Mouse (Mus musculus) embryonic stem cell, embryonic (primary cell): ENCODE data around the gene S100a3.

Source experiments
- CTCF ChIA-PET, 4 experiments: fragments of 300-600 bp in 2 of 4; fragments of 350-600 bp in 2 of 4; sonication (Branson Sonifier 250); formaldehyde crosslinking; loops; one replicate each; lab custom pipeline; 2022; ENCODE audit warnings: inconsistent platforms in 2 of 4; lab: Charles Lee
- POLR2A ChIA-PET, 4 experiments: fragments of 300-600 bp in 2 of 4; fragments of 350-600 bp in 2 of 4; sonication (Branson Sonifier 250); formaldehyde crosslinking; loops; one replicate each; lab custom pipeline; 2022; ENCODE audit warnings: antibody characterized with exemption in 4 of 4, inconsistent platforms in 1 of 4; lab: Charles Lee

S100a3 gene

GRCm38 (mm10) chr3:90604416-90604815 lies 44.0 kb downstream of the S100a3 start:
- CTCF ChIA-PET, result interaction anchor here (0.5 to 2.0 kb wide), 7 partner anchors 10 to 38 kb away, joined by 3 to 8 read pairs (median 3); no protein-coding TSS in a partner anchor

GRCm38 (mm10) chr3:90605049-90605448 lies 44.7 kb downstream of the S100a3 start:
- POLR2A ChIA-PET, result interaction anchor here in 2 of 4 experiments (1.1 to 1.6 kb wide), 4 partner anchors 9 to 92 kb away, joined by 3 to 6 read pairs (median 4); no protein-coding TSS in a partner anchor
- CTCF ChIA-PET, result interaction anchor here (0.5 to 2.0 kb wide), 7 partner anchors 9 to 37 kb away, joined by 3 to 8 read pairs (median 4); no protein-coding TSS in a partner anchor

More at GRCm38 (mm10) chr3:90604416-90604815, 44.0 kb downstream of the S100a3 start:
- POLR2A ChIA-PET, result interaction anchor here in 3 of 4 experiments (0.6 to 1.6 kb wide), 11 partner anchors 8 to 1426 kb away, joined by 3 to 6 read pairs (median 4); partner anchors contain the start of gene S100a6 (in 1 of the 3)

- POLR2A ChIA-PET, result interaction anchor here in 1 of 4 experiments (1.6 kb wide), 1 partner anchor 9 kb away, joined by 6 read pairs; no protein-coding TSS in a partner anchor
- CTCF ChIA-PET, result interaction anchor here in 3 of 4 experiments (1.0 to 2.0 kb wide), 5 partner anchors 8 to 34 kb away, joined by 3 to 8 read pairs (median 5); no protein-coding TSS in a partner anchor
Observed at GRCm38 (mm10) chr3:90605736-90606135, 45.4 kb downstream of the S100a3 start.

- POLR2A ChIA-PET, result interaction anchor here in 1 of 4 experiments (0.7 kb wide), 1 partner anchor 241 kb away, joined by 4 read pairs; no protein-coding TSS in a partner anchor
Observed at GRCm38 (mm10) chr3:90606185-90606584, 45.8 kb downstream of the S100a3 start.

GRCm38 (mm10) chr3:90607361-90607760 lies 47.0 kb downstream of the S100a3 start:
- POLR2A ChIA-PET, result no interaction called here

More at GRCm38 (mm10) chr3:90606185-90606584, 45.8 kb downstream of the S100a3 start:
- CTCF ChIA-PET, result interaction anchor here in 2 of 4 experiments (0.5 to 1.0 kb wide), 2 partner anchors 8 to 351 kb away, joined by 4 to 5 read pairs; no protein-coding TSS in a partner anchor

GRCm38 (mm10) chr3:90608223-90608622 lies 47.8 kb downstream of the S100a3 start, which contains the start of gene S100a5:
Gene S100a5, plus strand, starts transcription at chr3:90608523.
- ChIA-PET POLR2A (no interaction called here), CTCF (interaction anchor here in 1 of 4 experiments (1.2 kb wide), 1 partner anchor 102 kb away, joined by 3 read pairs; no protein-coding TSS in a partner anchor)

More at GRCm38 (mm10) chr3:90607361-90607760, 47.0 kb downstream of the S100a3 start:
- CTCF ChIA-PET, result interaction anchor here in 1 of 4 experiments (1.2 kb wide), 1 partner anchor 102 kb away, joined by 3 read pairs; no protein-coding TSS in a partner anchor

- POLR2A ChIA-PET, result interaction anchor here in 1 of 4 experiments (0.7 kb wide), 1 partner anchor 59 kb away, joined by 3 read pairs; no protein-coding TSS in a partner anchor
- CTCF ChIA-PET, result interaction anchor here in 1 of 4 experiments (0.7 kb wide), 1 partner anchor 15 kb away, joined by 5 read pairs; no protein-coding TSS in a partner anchor
Observed at GRCm38 (mm10) chr3:90609102-90609501, 48.7 kb downstream of the S100a3 start.

- ChIA-PET POLR2A (interaction anchor here in 2 of 4 experiments (0.7 to 4.0 kb wide), 7 partner anchors 8 to 127 kb away, joined by 3 to 19 read pairs (median 4); partner anchors contain the start of gene S100a4 (in 1 of the 2)), CTCF (interaction anchor here in 2 of 4 experiments (0.6 to 1.5 kb wide), 5 partner anchors 25 to 120 kb away, joined by 3 to 4 read pairs (median 3); partner anchors contain the start of gene Snapin (in 1 of the 2))
Observed at GRCm38 (mm10) chr3:90611494-90611893, 51.1 kb downstream of the S100a3 start.

GRCm38 (mm10) chr3:90612061-90612460 lies 51.7 kb downstream of the S100a3 start:
- CTCF ChIA-PET, result interaction anchor here in 3 of 4 experiments (0.6 to 4.9 kb wide), 8 partner anchors 9 to 104 kb away, joined by 3 to 44 read pairs (median 3); no protein-coding TSS in a partner anchor
- POLR2A ChIA-PET, result interaction anchor here in 2 of 4 experiments (0.6 to 4.0 kb wide), 7 partner anchors 8 to 162 kb away, joined by 3 to 19 read pairs (median 4); partner anchors contain the start of genes S100a4 (in 1 of the 2) and Snapin (in 1 of the 2)

GRCm38 (mm10) chr3:90612728-90613291 lies 52.4 kb downstream of the S100a3 start, which contains the start of gene S100a6:
Gene S100a6, plus strand, starts transcription at chr3:90612882.
- ChIA-PET CTCF (interaction anchor here (0.6 to 4.9 kb wide), 15 partner anchors 9 to 239 kb away, joined by 3 to 44 read pairs (median 3); partner anchors contain the start of genes S100a14 (in 2 of the 4) and Snapin (in 1 of the 4)), POLR2A (interaction anchor here in 3 of 4 experiments (0.6 to 4.0 kb wide), 12 partner anchors 9 to 163 kb away, joined by 3 to 19 read pairs (median 4); partner anchors contain the start of genes S100a4 (in 1 of the 3) and Snapin (in 1 of the 3))

GRCm38 (mm10) chr3:90613461-90614147 lies 53.2 kb downstream of the S100a3 start:
- ChIA-PET POLR2A (interaction anchor here in 3 of 4 experiments (0.6 to 4.0 kb wide), 13 partner anchors 9 to 108 kb away, joined by 3 to 19 read pairs (median 4); no protein-coding TSS in a partner anchor), CTCF (interaction anchor here (0.6 to 4.9 kb wide), 23 partner anchors 8 to 240 kb away, joined by 3 to 44 read pairs (median 4); partner anchors contain the start of genes S100a14 (in 1 of the 4) and Snapin (in 1 of the 4))

GRCm38 (mm10) chr3:90614148-90614530 lies 53.8 kb downstream of the S100a3 start:
- ChIA-PET POLR2A (interaction anchor here in 2 of 4 experiments (0.6 to 4.0 kb wide), 14 partner anchors 9 to 134 kb away, joined by 3 to 19 read pairs (median 5); no protein-coding TSS in a partner anchor), CTCF (interaction anchor here (0.6 to 4.9 kb wide), 23 partner anchors 9 to 241 kb away, joined by 3 to 44 read pairs (median 4); partner anchors contain the start of genes S100a14 (in 1 of the 4) and Snapin (in 1 of the 4))

GRCm38 (mm10) chr3:90614611-90615251 lies 54.4 kb downstream of the S100a3 start:
- ChIA-PET POLR2A (interaction anchor here in 3 of 4 experiments (0.6 to 2.9 kb wide), 17 partner anchors 10 to 135 kb away, joined by 3 to 18 read pairs (median 5); partner anchors contain the start of gene Snapin (in 2 of the 3)), CTCF (interaction anchor here (0.6 to 4.9 kb wide), 25 partner anchors 9 to 241 kb away, joined by 3 to 44 read pairs (median 4); partner anchors contain the start of genes Chtop (in 1 of the 4), S100a14 (in 1 of the 4) and Snapin (in 1 of the 4))

GRCm38 (mm10) chr3:90615415-90615814 lies 55.0 kb downstream of the S100a3 start:
- POLR2A ChIA-PET, result interaction anchor here (0.5 to 2.9 kb wide), 17 partner anchors 11 to 140 kb away, joined by 3 to 18 read pairs (median 5); partner anchors contain the start of genes Snapin (in 2 of the 4) and Chtop (in 1 of the 4)

GRCm38 (mm10) chr3:90615911-90616310 lies 55.5 kb downstream of the S100a3 start:
- ChIA-PET CTCF (interaction anchor here in 3 of 4 experiments (0.6 to 4.9 kb wide), 6 partner anchors 12 to 242 kb away, joined by 3 to 44 read pairs (median 4); no protein-coding TSS in a partner anchor), POLR2A (interaction anchor here (0.5 to 1.7 kb wide), 9 partner anchors 29 to 141 kb away, joined by 3 to 7 read pairs (median 5); partner anchors contain the start of genes Snapin (in 2 of the 4) and Chtop (in 1 of the 4))

More at GRCm38 (mm10) chr3:90615415-90615814, 55.0 kb downstream of the S100a3 start:
- CTCF ChIA-PET, result interaction anchor here in 3 of 4 experiments (0.6 to 4.9 kb wide), 17 partner anchors 8 to 242 kb away, joined by 3 to 44 read pairs (median 4); partner anchors contain the start of gene Chtop (in 1 of the 3)
